Mouse (Mus musculus): Measurements from ENCODE around the gene Sipa1l3. TPM values are rescaled to one million over a fixed set of nuclear protein-coding genes. Genes with fewer than 3 reads are reported as not detected.

Gene Sipa1l3
- total RNA-seq, 2 experiments from 2014 or later = 6.2 to 56.1 TPM

- no peak; the same call in 1 of the 2 replicates for ATAC-seq (replicated peaks; ENCODE audit: low FRiP score, low TSS enrichment, poor library complexity, severe bottlenecking)
These were observed 168.0 kb downstream of the Sipa1l3 start for GRCm38 (mm10) chr7:29350489-29350888.

DNA sequence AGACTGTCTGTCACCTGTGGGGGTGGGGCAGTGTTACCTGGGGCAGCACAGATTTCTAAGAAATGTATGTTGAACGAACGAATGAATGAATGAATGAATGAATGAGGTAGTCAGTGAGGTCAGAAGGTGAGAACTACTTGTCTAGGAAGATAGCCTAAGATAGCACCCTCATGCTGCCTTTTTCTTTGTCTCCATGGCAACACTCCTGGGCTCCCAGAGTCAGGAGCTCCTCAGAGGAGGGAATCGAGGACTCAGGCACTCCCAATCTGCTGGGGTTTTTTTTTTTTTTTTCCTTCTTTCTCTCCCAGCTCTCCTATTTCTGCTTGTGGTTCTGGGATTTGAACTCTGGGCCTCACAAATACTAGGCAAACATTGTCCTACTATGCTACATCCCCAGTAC is 172.2 kb downstream of the Sipa1l3 start:
- no peak for ATAC-seq (replicated peaks; ENCODE audit: low FRiP score, low TSS enrichment, poor library complexity, severe bottlenecking)

DNA sequence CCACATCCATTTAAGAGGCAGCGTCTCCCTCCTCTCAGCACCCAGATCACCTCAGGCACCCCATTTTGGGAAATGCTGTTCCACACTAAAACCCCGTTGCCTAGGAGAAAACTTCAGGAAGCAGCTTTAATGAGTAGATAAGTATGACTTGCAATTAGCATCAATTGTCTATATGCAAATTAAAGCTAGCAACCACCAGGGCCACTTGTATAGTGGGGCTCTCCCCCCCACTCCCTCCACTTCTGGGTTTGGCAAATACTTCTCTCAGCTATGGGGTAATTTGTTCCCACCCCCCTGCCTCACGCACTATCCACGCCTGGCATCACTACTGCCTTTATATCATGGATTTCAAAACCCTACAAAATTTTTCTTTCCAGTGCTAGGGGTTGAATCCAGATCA is 172.9 kb downstream of the Sipa1l3 start:
- ATAC-seq (replicated peaks; ENCODE audit: low FRiP score, low TSS enrichment, poor library complexity, severe bottlenecking) = no peak

- ATAC-seq (replicated peaks; ENCODE audit: low FRiP score, low TSS enrichment, poor library complexity, severe bottlenecking) = no peak
These were observed 174.7 kb downstream of the Sipa1l3 start for GRCm38 (mm10) chr7:29343746-29344145.

GRCm38 (mm10) chr7:29342489-29343092 is 175.8 kb downstream of the Sipa1l3 start:
- ATAC-seq (replicated peaks; ENCODE audit: low FRiP score, low TSS enrichment, poor library complexity, severe bottlenecking) = peak; percentile 55

- no peak for ATAC-seq (replicated peaks; ENCODE audit: low FRiP score, low TSS enrichment, poor library complexity, severe bottlenecking)
These were observed 176.7 kb downstream of the Sipa1l3 start for GRCm38 (mm10) chr7:29341722-29342121.

- ATAC-seq (replicated peaks; ENCODE audit: low FRiP score, low TSS enrichment, poor library complexity, severe bottlenecking) = no peak
These were observed 177.6 kb downstream of the Sipa1l3 start for GRCm38 (mm10) chr7:29340838-29341237.

GRCm38 (mm10) chr7:29340247-29340646 is 178.2 kb downstream of the Sipa1l3 start:
- ATAC-seq (replicated peaks; ENCODE audit: low FRiP score, low TSS enrichment, poor library complexity, severe bottlenecking) = no peak

DNA sequence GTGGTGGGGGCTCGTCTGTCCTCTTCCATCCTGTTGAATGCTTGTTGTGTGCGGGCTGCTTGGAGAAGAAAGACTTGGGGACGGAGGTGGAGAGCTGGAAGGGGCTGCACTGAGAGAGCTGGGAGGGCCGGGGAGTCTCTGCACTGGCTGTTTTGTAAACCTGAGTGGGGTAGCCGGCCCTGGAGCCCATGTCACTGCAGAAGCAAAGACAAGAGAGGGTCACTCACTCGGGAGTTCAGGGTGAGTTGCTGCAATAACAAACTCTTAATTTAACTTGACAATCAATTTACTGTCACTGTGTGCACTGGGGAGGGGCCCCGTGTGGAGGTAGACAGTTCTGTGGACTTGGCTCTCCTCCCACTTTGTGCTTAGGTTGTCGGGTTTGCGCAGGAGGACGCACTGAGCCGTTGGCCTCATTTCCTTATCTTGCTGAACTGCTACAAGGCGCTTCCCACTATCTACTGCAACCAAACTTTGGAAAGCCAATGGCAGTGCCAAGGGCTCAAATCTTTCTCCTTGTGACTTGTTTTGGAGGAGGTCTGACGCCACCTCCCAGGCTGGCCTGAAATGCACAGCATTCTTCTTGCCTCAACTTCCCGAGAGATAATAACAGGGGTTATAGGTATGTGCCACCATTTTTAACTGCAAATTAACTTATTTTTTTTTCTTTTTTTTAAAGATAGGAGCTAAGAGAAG is 179.3 kb downstream of the Sipa1l3 start:
- ATAC-seq (replicated peaks; ENCODE audit: low FRiP score, low TSS enrichment, poor library complexity, severe bottlenecking) = peak; percentile 76

DNA sequence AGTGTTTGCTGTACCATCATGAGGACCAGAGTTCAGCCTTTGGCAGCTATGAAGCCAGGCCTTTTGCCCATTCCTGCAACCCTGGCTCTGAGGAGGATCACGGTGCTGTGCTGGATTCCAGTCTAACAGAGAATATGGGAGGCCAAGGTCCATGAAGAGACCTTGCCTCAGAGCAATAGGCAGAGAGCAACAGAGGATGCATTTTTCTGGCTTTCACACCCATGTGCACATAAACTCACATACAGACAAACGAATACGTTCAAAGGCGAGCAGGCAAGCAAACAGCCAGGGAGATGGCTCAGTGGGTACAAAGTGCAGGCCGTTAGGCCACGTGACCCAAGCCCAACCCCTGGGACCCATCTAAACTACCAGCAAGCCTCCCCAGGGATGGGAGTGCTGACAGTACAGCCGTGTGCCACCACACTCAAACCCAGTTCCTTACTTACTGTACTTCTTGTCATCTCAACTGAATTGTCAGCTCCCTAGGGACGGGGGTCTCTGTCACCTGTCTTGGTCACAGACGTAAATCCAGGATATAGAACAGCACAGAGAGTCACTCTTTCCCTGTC is 180.0 kb downstream of the Sipa1l3 start:
- peak; percentile 19; the same call in 1 of the 2 replicates for ATAC-seq (replicated peaks; ENCODE audit: low FRiP score, low TSS enrichment, poor library complexity, severe bottlenecking)

DNA sequence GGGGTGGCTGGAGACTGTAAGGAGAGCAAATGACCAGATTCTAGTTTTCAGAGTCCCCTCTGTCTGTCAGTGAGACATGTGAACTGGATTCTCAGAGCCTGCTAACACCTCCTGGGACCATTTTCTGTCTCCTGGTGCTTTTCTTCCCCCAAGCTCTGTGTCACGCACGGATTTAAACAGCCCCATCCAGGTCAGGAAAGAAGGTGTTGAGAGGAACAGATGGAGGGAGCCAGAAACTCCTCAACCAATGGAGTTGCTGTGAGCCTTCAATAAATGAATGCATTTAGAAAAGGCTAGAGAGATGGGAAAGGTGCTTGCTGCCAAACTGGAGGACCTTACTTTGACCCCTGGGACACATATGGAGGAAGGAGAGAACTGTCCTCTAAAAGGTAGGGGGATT is 180.7 kb downstream of the Sipa1l3 start:
- no peak for ATAC-seq (replicated peaks; ENCODE audit: low FRiP score, low TSS enrichment, poor library complexity, severe bottlenecking)

DNA sequence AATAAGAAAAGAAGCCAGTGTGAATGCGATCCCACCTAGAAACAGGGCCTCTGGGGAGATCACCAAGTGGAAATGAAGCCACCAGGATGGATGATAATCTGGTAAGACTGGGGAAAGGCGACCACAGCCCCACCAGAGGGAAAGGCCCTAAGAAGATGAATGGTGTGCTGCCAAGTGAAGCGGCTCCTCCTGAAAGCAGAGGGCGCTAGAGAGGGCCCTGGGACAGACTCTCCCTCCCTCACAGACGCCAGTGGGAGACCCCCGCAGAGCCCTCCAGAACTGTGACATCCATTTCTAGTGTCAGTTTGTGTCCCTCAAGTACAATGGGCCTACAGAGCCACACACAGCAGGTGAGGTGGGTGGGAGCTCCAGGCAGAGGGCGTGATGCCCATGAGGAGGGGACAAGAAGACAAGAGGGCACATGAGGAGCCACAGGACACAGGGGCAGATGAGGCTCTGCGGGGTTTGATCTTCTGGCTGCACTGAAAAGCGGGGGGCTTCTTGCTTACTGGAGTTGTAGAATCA is 181.6 kb downstream of the Sipa1l3 start:
- no peak for ATAC-seq (replicated peaks; ENCODE audit: low FRiP score, low TSS enrichment, poor library complexity, severe bottlenecking)

GRCm38 (mm10) chr7:29335841-29336671 is 182.4 kb downstream of the Sipa1l3 start:
- no peak for ATAC-seq (replicated peaks; ENCODE audit: low FRiP score, low TSS enrichment, poor library complexity, severe bottlenecking)

GRCm38 (mm10) chr7:29335276-29335675 is 183.2 kb downstream of the Sipa1l3 start:
- 0 out of 2 replicates have a peak, but pooled peaks have one; percentile 31 for ATAC-seq (replicated peaks; ENCODE audit: low FRiP score, low TSS enrichment, poor library complexity, severe bottlenecking)

DNA sequence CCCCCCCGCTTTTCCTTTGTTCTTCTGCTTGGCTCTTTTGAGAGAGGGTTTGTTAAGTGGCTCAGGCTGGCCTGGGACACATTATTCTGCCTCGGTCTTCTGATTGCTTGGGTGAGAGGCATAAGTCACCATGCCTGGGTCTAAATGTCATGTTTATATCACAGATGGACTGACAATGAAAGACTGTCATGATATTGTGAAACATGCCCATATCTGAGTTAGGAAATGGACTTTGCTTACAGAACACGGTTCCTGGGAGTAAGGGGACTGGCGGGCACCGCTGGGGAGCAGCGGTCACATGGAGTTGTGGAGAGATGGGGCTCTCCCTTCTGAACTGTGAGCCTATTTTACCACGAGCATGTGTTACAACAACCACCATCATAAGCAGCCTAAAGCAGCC is 184.3 kb downstream of the Sipa1l3 start:
- ATAC-seq (replicated peaks; ENCODE audit: low FRiP score, low TSS enrichment, poor library complexity, severe bottlenecking) = no peak

- no peak for ATAC-seq (replicated peaks; ENCODE audit: low FRiP score, low TSS enrichment, poor library complexity, severe bottlenecking)
These were observed 189.5 kb downstream of the Sipa1l3 start for GRCm38 (mm10) chr7:29328984-29329383.

- no peak for ATAC-seq (replicated peaks; ENCODE audit: low FRiP score, low TSS enrichment, poor library complexity, severe bottlenecking)
These were observed 191.4 kb downstream of the Sipa1l3 start for GRCm38 (mm10) chr7:29327087-29327486.

- ATAC-seq (replicated peaks; ENCODE audit: low FRiP score, low TSS enrichment, poor library complexity, severe bottlenecking) = peak; percentile 43
These were observed 198.8 kb downstream of the Sipa1l3 start for GRCm38 (mm10) chr7:29319337-29320307.

All from megakaryocyte-erythroid progenitor cell, adult 5-6 weeks (primary cell).